Mouse (Mus musculus) splenic B cell, adult 2 months (primary cell): ENCODE results near the gene Speg.

Experiments
- DNase-seq: peaks from one replicate; pipeline ENCODE4 v3.0.0-alpha.2; 2011; ENCODE audit warnings: low read depth, low spot score
- H3K27me3 ChIP-seq: 2 replicates; pipeline ENCODE4 v1.6.1; 2012; ENCODE audit warnings: mild to moderate bottlenecking, low read length, moderate library complexity, mixed read lengths; ENCODE audit not compliant: control insufficient read depth, poor library complexity, insufficient read depth, severe bottlenecking
- H3K36me3 ChIP-seq: 2 replicates; pipeline ENCODE4 v1.6.1; 2012; ENCODE audit warnings: mild to moderate bottlenecking, low read length, moderate library complexity, mixed read lengths; ENCODE audit not compliant: control insufficient read depth, poor library complexity, insufficient read depth, severe bottlenecking

The Speg gene

GRCm38 (mm10) chr1:75380951-75381350, 5.9 kb downstream of the Speg start:
- H3K27me3 ChIP-seq = no peaks in the 10 kb centered on the region; the same call in 1 of the 2 replicates
- H3K36me3 ChIP-seq = no peaks in the 10 kb centered on the region
- no peak for DNase-seq

GRCm38 (mm10) chr1:75381482-75382355, 6.6 kb downstream of the Speg start:
- Histone ChIP-seq H3K36me3 (no peaks in the 10 kb centered on the region), H3K27me3 (no peaks in the 10 kb centered on the region; the same call in 1 of the 2 replicates)
- DNase-seq = no peak

GRCm38 (mm10) chr1:75382356-75383071, 7.4 kb downstream of the Speg start:
- DNase-seq = no peak
- Histone ChIP-seq H3K36me3 (no peaks in the 10 kb centered on the region), H3K27me3 (no peaks in the 10 kb centered on the region; the same call in 1 of the 2 replicates)

GRCm38 (mm10) chr1:75384470-75385141, 9.5 kb downstream of the Speg start:
- no peak for DNase-seq
- no peaks in the 10 kb centered on the region; the same call in 1 of the 2 replicates for H3K27me3 ChIP-seq
- no peaks in the 10 kb centered on the region for H3K36me3 ChIP-seq

GRCm38 (mm10) chr1:75385142-75385730, 10.1 kb downstream of the Speg start:
- no peak for DNase-seq
- no peaks in the 10 kb centered on the region for H3K36me3 ChIP-seq
- no peaks in the 10 kb centered on the region; the same call in 1 of the 2 replicates for H3K27me3 ChIP-seq

- no peaks in the 10 kb centered on the region for H3K36me3 ChIP-seq
- DNase-seq = no peak
- no peaks in the 10 kb centered on the region; the same call in 1 of the 2 replicates for H3K27me3 ChIP-seq
Measured at GRCm38 (mm10) chr1:75386149-75386548, 11.1 kb downstream of the Speg start.

GRCm38 (mm10) chr1:75387469-75387928, 12.4 kb downstream of the Speg start:
- no peaks in the 10 kb centered on the region for H3K27me3 ChIP-seq
- no peak for DNase-seq

GRCm38 (mm10) chr1:75387929-75388897, 13.1 kb downstream of the Speg start:
- no peaks in the 10 kb centered on the region for H3K27me3 ChIP-seq
- no peak for DNase-seq
- no peaks in the 10 kb centered on the region for H3K36me3 ChIP-seq

More at GRCm38 (mm10) chr1:75387469-75387928, 12.4 kb downstream of the Speg start:
- H3K36me3 ChIP-seq = no peaks in the 10 kb centered on the region

- no peaks in the 10 kb centered on the region for H3K27me3 ChIP-seq
- no peak for DNase-seq
- no peaks in the 10 kb centered on the region for H3K36me3 ChIP-seq
Measured at GRCm38 (mm10) chr1:75388898-75389515, 13.9 kb downstream of the Speg start.

- Histone ChIP-seq H3K36me3 (no peaks in the 10 kb centered on the region), H3K27me3 (no peaks in the 10 kb centered on the region)
- no peak for DNase-seq
Measured at GRCm38 (mm10) chr1:75393139-75393538, 18.0 kb downstream of the Speg start.

GRCm38 (mm10) chr1:75393846-75394245, 18.7 kb downstream of the Speg start:
- no peaks in the 10 kb centered on the region for H3K27me3 ChIP-seq
- H3K36me3 ChIP-seq = no peaks in the 10 kb centered on the region
- DNase-seq = no peak

GRCm38 (mm10) chr1:75398761-75399402, 23.8 kb downstream of the Speg start:
- Histone ChIP-seq H3K27me3 (no peaks in the 10 kb centered on the region), H3K36me3 (no peaks in the 10 kb centered on the region)
- DNase-seq = peak; percentile 52
